Mouse (Mus musculus) midbrain, embryonic 11.5 days (tissue): ENCODE results near the gene Kcne1. TPM values are rescaled to one million over a fixed set of nuclear protein-coding genes. Genes with fewer than 3 reads are reported as not detected.

Experiments
- ATAC-seq: fragments of 200-750 bp; cut with Nextera tagmentation; 2 replicates; pipeline ENCODE4 v1.8.0; 2017; ENCODE audit warnings: moderate TSS enrichment, moderate library complexity; ENCODE audit not compliant: low FRiP score
- DNase-seq: peaks from one replicate; pipeline ENCODE4 v3.0.0; 2015; ENCODE audit warnings: low spot score; ENCODE audit errors: missing footprints
- H3K27ac ChIP-seq: fragments of 300-500 bp; sonication (generic); 2 replicates; pipeline ENCODE4 v1.5.1; 2014; ENCODE audit warnings: low read depth, low read length
- H3K27me3 ChIP-seq: fragments of 300-500 bp; sonication (generic); 2 replicates; pipeline ENCODE4 v1.6.1; 2014; ENCODE audit warnings: mild to moderate bottlenecking, low read length, moderate library complexity, mixed read lengths; ENCODE audit not compliant: control insufficient read depth, insufficient read depth
- H3K36me3 ChIP-seq: fragments of 300-500 bp; sonication (generic); 2 replicates; pipeline ENCODE4 v1.6.1; 2014; ENCODE audit warnings: mild to moderate bottlenecking, low read length, moderate library complexity, mixed read lengths; ENCODE audit not compliant: control insufficient read depth, insufficient read depth
- H3K4me1 ChIP-seq: fragments of 300-500 bp; sonication (generic); 2 replicates; pipeline ENCODE4 v1.6.1; 2014; ENCODE audit warnings: low read length; ENCODE audit not compliant: control insufficient read depth, insufficient read depth
- H3K4me2 ChIP-seq: fragments of 300-500 bp; sonication (generic); 2 replicates; pipeline ENCODE4 v1.6.1; 2014; ENCODE audit warnings: mild to moderate bottlenecking, moderate library complexity
- H3K4me3 ChIP-seq: fragments of 300-500 bp; sonication (generic); 2 replicates; pipeline ENCODE4 v1.5.1; 2014; ENCODE audit warnings: low read depth, low read length
- H3K9ac ChIP-seq: fragments of 300-500 bp; sonication (generic); 2 replicates; pipeline ENCODE4 v1.6.1; 2014; ENCODE audit warnings: low read length
- H3K9me3 ChIP-seq: fragments of 300-500 bp; sonication (generic); 2 replicates; pipeline ENCODE4 v1.6.1; 2016; ENCODE audit warnings: low read length; ENCODE audit not compliant: control insufficient read depth
- WGBS: fragments of 180-500 bp; shearing (Covaris S2); extraction: QIAGEN DNeasy Blood & Tissue Kit; methylation state at CpG from one replicate; pipeline ENCODE4 v1.1.7; 2014; 5-methylcytosine and 5-hydroxymethylcytosine counted together
- polyA plus RNA-seq: library from polyadenylated mRNA; unstranded; fragments of >200 nt; fragmentation: Nextera tagmentation; extraction: Ambion mirVana; gene quantifications from 2 replicates; pipeline ENCODE4 v1.2.1, GENCODE M21; 2014

Gene Kcne1
- polyA plus RNA-seq, 1 experiment from 2014 or later = 0.16 TPM

DNA sequence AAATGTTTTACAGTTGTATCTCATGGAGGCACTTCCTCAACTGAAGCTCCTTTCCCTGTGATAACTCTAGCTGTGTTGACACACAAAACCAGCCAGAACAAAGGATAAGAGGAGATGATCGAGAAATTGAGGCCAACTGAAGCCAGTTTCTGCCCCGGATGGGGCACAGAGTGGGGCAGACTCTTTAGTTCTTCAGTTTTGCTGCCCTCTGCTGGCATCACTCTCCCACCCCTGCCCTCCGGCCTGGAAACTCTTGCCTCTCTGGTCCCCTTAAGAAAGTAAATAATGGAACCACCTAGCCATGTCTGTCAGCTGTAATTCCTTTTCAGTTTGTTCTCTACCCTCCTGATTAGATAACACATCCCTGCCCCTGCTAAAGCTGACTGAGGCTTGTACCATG is 51.3 kb downstream of the Kcne1 start:
- Histone ChIP-seq H3K36me3 (peaks cover 8% of the 10 kb centered on the region), H3K9me3 (no peaks in the 10 kb centered on the region), H3K4me2 (no peak overlapping the region), H3K27ac (no peak overlapping the region), H3K4me3 (no peak overlapping the region), H3K27me3 (no peaks in the 10 kb centered on the region), H3K9ac (no peak overlapping the region), H3K4me1 (peaks cover 3% of the 10 kb centered on the region; the same call in 1 of the 2 replicates)
- no peak for ATAC-seq
- DNase-seq = no peak
- WGBS = 83% methylated on average over 3 of the region's 3 CpGs

GRCm38 (mm10) chr16:92305519-92305918 is 53.7 kb downstream of the Kcne1 start:
- 90% methylated on average over 2 of the region's 2 CpGs for whole genome bisulfite sequencing

DNA sequence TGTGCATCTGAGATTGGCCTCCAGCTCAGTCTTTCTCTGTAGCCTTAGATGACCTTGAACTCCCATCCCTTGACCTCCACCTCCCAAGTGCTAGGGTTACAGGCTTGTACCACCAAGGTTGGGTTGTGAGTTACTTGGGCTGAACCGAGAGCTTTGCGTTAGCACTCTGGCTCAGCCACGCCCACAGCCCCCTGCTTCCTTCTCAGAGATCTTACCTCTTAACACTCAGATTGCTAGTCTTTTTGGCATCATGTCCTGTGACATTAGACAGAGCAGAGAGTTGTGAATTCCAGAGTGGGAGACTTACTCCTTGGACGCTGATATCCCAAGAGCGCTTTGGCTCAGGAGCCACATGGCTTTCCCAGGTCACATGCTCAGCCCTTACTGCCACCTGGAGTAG is 56.8 kb downstream of the Kcne1 start:
- Histone ChIP-seq H3K4me3 (no peak overlapping the region), H3K36me3 (peaks cover 4% of the 10 kb centered on the region)

More at GRCm38 (mm10) chr16:92305519-92305918, 53.7 kb downstream of the Kcne1 start:
- Histone ChIP-seq H3K36me3 (peaks cover 8% of the 10 kb centered on the region), H3K4me2 (no peak overlapping the region), H3K27ac (no peak overlapping the region), H3K27me3 (no peaks in the 10 kb centered on the region), H3K9ac (no peak overlapping the region), H3K4me1 (peaks cover 18% of the 10 kb centered on the region), H3K9me3 (no peaks in the 10 kb centered on the region), H3K4me3 (no peak overlapping the region)
- DNase-seq (no peak), ATAC-seq (no peak)

DNA sequence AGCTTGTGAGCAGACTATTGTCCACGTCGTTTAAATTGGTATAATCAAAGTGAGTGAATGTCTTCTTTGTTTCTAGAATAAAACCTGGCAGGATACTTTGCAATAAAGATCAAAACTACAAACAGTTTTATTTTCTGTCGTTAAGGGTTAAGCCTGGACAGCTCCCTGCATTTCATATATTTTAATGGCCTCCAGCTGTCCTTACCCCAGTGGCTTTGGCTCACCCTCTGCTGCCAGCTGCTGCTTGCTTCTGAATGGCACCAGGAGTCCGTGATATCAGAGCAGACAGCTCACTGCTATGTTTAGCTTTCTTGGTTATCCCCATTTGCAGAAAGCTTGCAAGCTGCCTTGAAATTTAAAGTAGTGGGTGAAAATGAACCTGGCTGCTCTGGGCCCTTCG is 57.3 kb downstream of the Kcne1 start:
- Histone ChIP-seq H3K4me1 (peaks cover 15% of the 10 kb centered on the region), H3K27me3 (no peaks in the 10 kb centered on the region), H3K9ac (peak overlapping the region; percentile 75), H3K4me2 (peak overlapping the region; percentile 73), H3K36me3 (peaks cover under 1% of the 10 kb centered on the region), H3K4me3 (peak overlapping the region; percentile 57), H3K9me3 (no peaks in the 10 kb centered on the region), H3K27ac (no peak overlapping the region)
- ATAC-seq (no peak), DNase-seq (peak; percentile 87)
- WGBS = 38% methylated on average over 5 of the region's 5 CpGs

More for the DNA sequence above, 56.8 kb downstream of the Kcne1 start:
- Histone ChIP-seq H3K9me3 (no peaks in the 10 kb centered on the region), H3K27ac (no peak overlapping the region), H3K27me3 (no peaks in the 10 kb centered on the region), H3K4me1 (peaks cover 15% of the 10 kb centered on the region), H3K4me2 (peak overlapping the region; percentile 73; the same call in 1 of the 2 replicates), H3K9ac (no peak overlapping the region)
- WGBS = 70% methylated on average over 5 of the region's 5 CpGs
- no peak for ATAC-seq
- DNase-seq = no peak

GRCm38 (mm10) chr16:92301412-92301806 is 57.9 kb downstream of the Kcne1 start:
- no peaks in the 10 kb centered on the region for H3K27me3 ChIP-seq
- under 1% methylated on average over 12 of the region's 12 CpGs for WGBS
- H3K4me3 ChIP-seq = peak overlapping the region; percentile 57
- H3K36me3 ChIP-seq = no peaks in the 10 kb centered on the region
- H3K9me3 ChIP-seq = no peaks in the 10 kb centered on the region
- ATAC-seq (peak; percentile 82), DNase-seq (no peak)
- H3K27ac ChIP-seq = no peak overlapping the region
- peak overlapping the region; percentile 73 for H3K4me2 ChIP-seq
- peak overlapping the region; percentile 75 for H3K9ac ChIP-seq
- peaks cover 15% of the 10 kb centered on the region for H3K4me1 ChIP-seq

DNA sequence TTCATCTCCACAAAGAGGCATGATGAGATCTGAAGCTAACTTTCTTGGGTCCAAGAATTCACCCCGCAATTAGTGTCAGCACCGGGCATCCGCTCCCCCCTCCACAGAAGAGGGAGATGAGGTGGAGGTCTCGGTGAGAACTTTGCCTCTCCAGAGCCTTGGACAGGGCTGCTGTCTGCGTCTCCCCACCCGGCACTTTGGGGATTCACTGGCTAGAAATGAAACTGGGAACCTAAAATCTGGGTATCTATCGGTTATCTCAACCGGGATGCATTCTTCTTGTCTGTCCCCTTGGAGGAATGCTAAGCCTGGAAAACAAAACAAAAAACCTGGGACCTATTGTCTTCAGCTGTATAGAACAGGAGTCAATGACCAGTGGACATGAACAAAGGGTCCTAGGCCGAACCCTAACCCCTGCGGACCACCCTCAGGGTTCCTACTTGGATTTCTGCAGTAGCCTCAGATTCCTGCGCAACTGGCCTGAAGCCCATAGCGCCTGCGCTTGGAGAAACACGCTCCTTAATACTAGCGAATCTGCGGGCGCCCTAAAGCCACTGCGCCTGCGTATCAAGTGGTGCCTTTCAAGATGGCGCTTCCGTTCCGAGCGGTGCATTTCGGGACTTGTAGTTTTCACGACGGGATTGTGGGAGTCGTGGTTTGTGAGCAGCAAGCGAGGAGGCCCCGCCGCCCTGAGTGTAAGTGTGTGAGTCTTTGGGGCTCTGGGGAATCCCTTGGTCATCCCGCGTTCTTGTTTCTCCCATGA is 58.4 kb downstream of the Kcne1 start, which contains the start of gene Smim11:
TSS of gene Smim11 (plus strand) at position 638 of the 763 bp plus-strand sequence.
- ATAC-seq = peak; percentile 94
- 10% methylated on average over 32 of the region's 32 CpGs for WGBS

More for the DNA sequence above, 58.4 kb downstream of the Kcne1 start, which contains the start of gene Smim11:
- peak; percentile 100 for DNase-seq
- Histone ChIP-seq H3K9me3 (no peaks in the 10 kb centered on the region), H3K4me3 (peak within 1 kb of the TSS; percentile 57), H3K4me2 (peak within 1 kb of the TSS; percentile 73), H3K4me1 (peaks cover 15% of the 10 kb centered on the region), H3K27me3 (no peaks in the 10 kb centered on the region), H3K27ac (peak within 1 kb of the TSS; percentile 7; the same call in 1 of the 2 replicates), H3K36me3 (no peaks in the 10 kb centered on the region), H3K9ac (peak within 1 kb of the TSS; percentile 75)

Other genes with a start within 250 kb of the Kcne1 start
- 0.12 and 0.14 TPM in 2 replicates for gene Kcne2, start 67.1 kb downstream of the Kcne1 start, polyA plus RNA-seq
- gene Smim11, start 58.2 kb downstream of the Kcne1 start, polyA plus RNA-seq = 137 and 143 TPM in 2 replicates
- gene Fam243, start 38.0 kb downstream of the Kcne1 start, polyA plus RNA-seq = 0.08 TPM in 1 of 2 replicates, not detected in the other
- gene Rcan1, start 111.4 kb upstream of the Kcne1 start, polyA plus RNA-seq = 38.6 and 40.7 TPM in 2 replicates
- gene Clic6, start 126.3 kb upstream of the Kcne1 start, polyA plus RNA-seq = 0.47 and 0.72 TPM in 2 replicates